Mouse (Mus musculus) liver, adult 2 months (tissue): ENCODE data around the gene Gna13. TPM values are rescaled to one million over a fixed set of nuclear protein-coding genes. Genes with fewer than 3 reads are reported as not detected.

Experiments
- DNase-seq: peaks from one replicate; pipeline ENCODE4 v3.0.0-alpha.2; 2011; ENCODE audit warnings: low read depth, low spot score; ENCODE audit errors: extremely low read depth
- H3K27ac ChIP-seq: fragments of 200-500 bp; replicated peaks from 2 replicates; pipeline ENCODE4 v1.5.1; 2012; ENCODE audit warnings: low read depth, mild to moderate bottlenecking, control low read depth, inconsistent platforms, low read length; ENCODE audit not compliant: insufficient read depth
- H3K27me3 ChIP-seq: fragments of 200-500 bp; 2 replicates; pipeline ENCODE4 v1.6.1; 2012; ENCODE audit warnings: mild to moderate bottlenecking, moderate library complexity, low read length, inconsistent platforms; ENCODE audit not compliant: control insufficient read depth, insufficient read depth
- H3K36me3 ChIP-seq: fragments of 200-500 bp; 2 replicates; pipeline ENCODE4 v1.6.1; 2012; ENCODE audit warnings: low read length, inconsistent platforms; ENCODE audit not compliant: control insufficient read depth, insufficient read depth
- H3K4me1 ChIP-seq: fragments of 200-500 bp; 2 replicates; pipeline ENCODE4 v1.6.1; 2011; ENCODE audit warnings: low read length; ENCODE audit not compliant: control insufficient read depth, insufficient read depth
- H3K4me3 ChIP-seq: fragments of 200-500 bp; 2 replicates; pipeline ENCODE4 v1.5.1; 2011; ENCODE audit warnings: low read depth, mild to moderate bottlenecking, control low read depth, low read length, moderate library complexity; ENCODE audit not compliant: insufficient read depth
- H3K79me2 ChIP-seq: fragments of 200-500 bp; 2 replicates; pipeline ENCODE4 v1.6.1; 2012; ENCODE audit warnings: inconsistent platforms, mild to moderate bottlenecking, low read length, moderate library complexity; ENCODE audit not compliant: control insufficient read depth, insufficient read depth
- H3K9ac ChIP-seq: fragments of 200-500 bp; 2 replicates; pipeline ENCODE4 v1.6.1; 2012; ENCODE audit warnings: low read depth, mild to moderate bottlenecking, control low read depth, inconsistent platforms, low read length
- CTCF ChIP-seq: fragments of 200-500 bp; IDR thresholded peaks from 2 replicates; pipeline ENCODE4 v1.5.1; 2011; ENCODE audit warnings: low read depth, low read length, control low read depth
- POLR2A ChIP-seq: fragments of 200-500 bp; IDR thresholded peaks from 2 replicates; pipeline ENCODE4 v1.6.1; 2011; ENCODE audit warnings: low read length, control low read depth; ENCODE audit not compliant: insufficient read depth; ENCODE audit errors: extremely low read depth
- WGBS: fragments of 180-500 bp; shearing (Covaris S2); methylation state at CpG from one replicate; pipeline ENCODE4 v1.1.7; 2018; 5-methylcytosine and 5-hydroxymethylcytosine counted together
- polyA plus RNA-seq: library from polyadenylated mRNA; depleted of rRNA; stranded (reverse); fragments of >200 nt; gene quantifications from 2 replicates; pipeline ENCODE4 v1.2.3, GENCODE M21; 2012
- total RNA-seq: library from RNA; depleted of rRNA; stranded (reverse); fragments of >200 nt; gene quantifications from 2 replicates; pipeline ENCODE4 v1.2.3, GENCODE M21; 2014

Gene Gna13
- total and polyA plus RNA-seq, 2 experiments = 13.7 to 18.0 TPM

DNA sequence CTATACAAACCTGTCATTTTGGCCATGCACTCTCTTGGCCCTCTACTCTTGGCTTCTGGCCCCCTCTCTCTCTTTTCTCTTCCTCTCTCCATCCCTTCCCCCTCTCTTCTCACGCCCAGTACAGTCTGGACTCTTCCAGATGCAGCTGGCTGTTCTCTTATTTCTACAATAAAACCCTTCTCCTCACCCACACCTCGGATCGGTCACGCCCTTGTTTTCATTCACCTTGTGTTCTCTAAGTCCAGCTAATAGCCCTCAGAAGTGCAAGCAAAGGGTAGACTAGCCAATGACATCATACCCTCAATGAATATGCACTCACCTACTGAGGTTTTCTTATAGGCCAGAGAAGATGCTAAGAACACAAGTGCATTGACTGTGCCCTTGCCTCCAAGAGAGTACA, 11.1 kb upstream of the Gna13 start:
- Histone ChIP-seq H3K27ac (no peak overlapping the region), H3K79me2 (no peaks in the 10 kb centered on the region), H3K4me3 (no peak overlapping the region), H3K27me3 (no peaks in the 10 kb centered on the region), H3K36me3 (no peaks in the 10 kb centered on the region), H3K9ac (no peak overlapping the region), H3K4me1 (peaks cover 8% of the 10 kb centered on the region)
- TF ChIP-seq POLR2A = no peak
- TF ChIP-seq CTCF = no peak
- WGBS = 89% methylated on average over 4 of the region's 4 CpGs
- no peak for DNase-seq

DNA sequence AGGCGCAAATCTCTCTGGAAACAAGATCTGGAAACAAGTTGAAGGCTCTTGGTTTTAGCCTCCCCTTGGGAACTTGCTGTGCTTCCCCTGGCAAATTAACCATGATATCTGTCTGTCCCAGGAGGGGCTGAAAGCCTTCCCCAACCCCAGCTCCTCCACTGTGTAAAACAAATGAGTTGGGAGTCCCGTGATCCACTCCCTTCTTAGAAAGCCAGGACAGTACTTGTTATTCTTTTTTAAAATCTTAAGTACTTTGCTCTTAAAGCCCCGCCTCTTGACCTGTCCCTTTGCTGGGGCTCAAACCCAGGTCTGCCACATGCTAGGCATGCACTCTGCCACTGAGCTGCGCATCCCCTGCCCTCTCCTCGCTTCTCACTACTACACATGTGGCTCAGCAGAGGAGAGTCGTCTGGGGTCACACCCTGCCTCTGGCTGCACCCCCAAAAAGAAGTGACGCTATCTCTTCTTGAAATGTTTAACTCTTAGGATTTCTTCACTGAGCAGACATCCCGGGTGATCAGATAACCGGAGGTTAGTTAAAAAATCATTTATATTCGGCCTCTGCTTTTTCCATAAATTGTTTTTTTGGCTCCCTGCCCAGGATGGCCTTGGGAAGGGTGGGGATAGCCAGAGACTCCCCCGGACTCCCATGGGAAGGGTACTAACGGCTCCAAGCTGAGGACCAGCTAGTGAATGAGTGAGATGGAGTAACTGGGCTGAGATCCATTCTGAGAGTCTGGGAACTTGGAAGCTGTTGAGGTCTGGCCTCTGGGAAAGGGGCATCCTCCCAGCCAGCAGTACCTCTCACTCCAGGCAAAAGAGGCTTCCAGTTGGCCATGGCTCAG, 9.0 kb upstream of the Gna13 start:
- H3K4me3 ChIP-seq = no peak overlapping the region
- no peaks in the 10 kb centered on the region for H3K27me3 ChIP-seq
- peaks cover 5% of the 10 kb centered on the region; the same call in 1 of the 2 replicates for H3K4me1 ChIP-seq
- no peak overlapping the region for H3K9ac ChIP-seq
- no peak for DNase-seq
- TF ChIP-seq POLR2A (no peak), CTCF (no peak)
- WGBS = 63% methylated on average over 12 of the region's 12 CpGs
- no peaks in the 10 kb centered on the region for H3K36me3 ChIP-seq
- no peak overlapping the region for H3K27ac ChIP-seq
- H3K79me2 ChIP-seq = no peaks in the 10 kb centered on the region

DNA sequence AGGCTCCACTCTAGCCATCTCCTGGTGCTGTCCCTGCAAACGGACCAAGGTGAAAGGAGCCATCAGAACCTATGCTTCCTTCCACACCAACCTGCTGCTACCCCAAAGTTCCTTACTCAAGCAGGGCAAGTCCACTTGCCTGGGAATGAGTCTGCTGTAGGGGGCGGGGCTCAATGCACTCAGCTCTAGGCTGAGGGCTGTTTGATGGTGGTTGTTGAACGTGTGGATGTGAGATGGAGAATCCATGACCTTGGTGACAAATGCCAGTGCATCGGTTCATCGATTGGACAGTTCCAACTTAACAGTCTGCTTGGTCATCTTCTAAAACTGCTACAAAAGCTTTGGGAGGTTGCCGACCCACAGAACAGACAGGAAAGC, 8.4 kb upstream of the Gna13 start:
- no peaks in the 10 kb centered on the region for H3K27me3 ChIP-seq
- no peaks in the 10 kb centered on the region for H3K79me2 ChIP-seq
- no peaks in the 10 kb centered on the region for H3K36me3 ChIP-seq
- H3K9ac ChIP-seq = no peak overlapping the region
- DNase-seq = no peak
- TF ChIP-seq CTCF (no peak), POLR2A (no peak)
- H3K27ac ChIP-seq = no peak overlapping the region
- no peak overlapping the region for H3K4me3 ChIP-seq
- H3K4me1 ChIP-seq = peaks cover 5% of the 10 kb centered on the region; the same call in 1 of the 2 replicates
- WGBS = 83% methylated on average over 6 of the region's 6 CpGs

DNA sequence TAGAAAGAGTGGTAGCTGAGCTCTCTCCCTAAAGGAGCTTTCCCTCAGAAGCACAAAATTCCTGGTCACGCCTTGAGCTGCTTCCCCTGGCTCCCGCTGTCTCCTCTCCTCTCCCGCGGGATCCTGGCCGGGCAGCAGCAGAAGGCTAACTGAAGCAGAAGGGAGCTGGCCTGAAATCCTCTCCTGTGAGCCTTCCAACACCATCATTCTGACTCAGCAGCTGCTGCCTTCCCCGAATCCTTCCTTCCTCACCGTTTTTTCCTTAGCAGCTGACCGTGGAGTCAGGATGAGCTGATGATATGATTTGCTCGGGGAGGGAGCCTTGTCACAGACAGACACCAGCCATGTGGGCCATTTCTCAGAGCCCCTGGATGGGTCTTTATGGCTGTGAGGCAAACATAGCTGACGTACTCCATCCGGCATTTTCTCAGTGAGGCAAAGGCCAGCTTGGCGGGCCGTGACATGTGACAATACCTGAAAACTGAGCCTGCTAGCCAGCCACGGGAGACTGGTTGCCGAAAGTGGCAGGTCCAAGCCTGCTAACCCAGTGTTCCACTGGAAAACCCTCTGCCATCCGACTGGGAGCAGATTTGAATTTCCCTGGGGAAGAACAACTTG, 6.8 kb upstream of the Gna13 start:
- no peaks in the 10 kb centered on the region for H3K36me3 ChIP-seq
- no peaks in the 10 kb centered on the region for H3K27me3 ChIP-seq
- no peaks in the 10 kb centered on the region for H3K79me2 ChIP-seq
- H3K4me3 ChIP-seq = no peak overlapping the region
- no peak for TF ChIP-seq POLR2A
- TF ChIP-seq CTCF = no peak
- DNase-seq = no peak
- no peak overlapping the region for H3K27ac ChIP-seq
- no peak overlapping the region for H3K9ac ChIP-seq
- H3K4me1 ChIP-seq = peaks cover 7% of the 10 kb centered on the region; the same call in 1 of the 2 replicates
- WGBS = 88% methylated on average over 16 of the region's 16 CpGs

DNA sequence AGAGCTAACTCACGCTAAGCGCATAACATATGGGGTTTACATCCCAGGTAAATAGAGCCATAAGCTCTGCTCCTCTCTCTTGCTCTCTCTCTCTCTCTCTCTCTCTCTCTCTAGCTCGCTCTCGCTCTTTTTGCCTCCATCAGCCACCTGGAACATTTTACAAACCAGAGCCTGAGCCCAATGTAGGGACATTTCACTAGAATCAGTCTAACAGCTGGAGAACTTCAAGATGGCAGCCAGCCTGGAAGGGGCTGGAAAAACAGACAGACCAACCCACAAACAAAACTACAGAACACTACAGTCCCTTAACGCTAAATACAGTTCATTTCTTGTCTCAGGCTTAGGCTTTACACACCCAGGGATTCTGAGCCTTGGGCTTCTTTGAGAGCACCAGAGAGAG, 5.5 kb upstream of the Gna13 start:
- TF ChIP-seq CTCF (no peak), POLR2A (no peak)
- H3K79me2 ChIP-seq = no peaks in the 10 kb centered on the region
- H3K27ac ChIP-seq = no peak overlapping the region
- no peak overlapping the region for H3K9ac ChIP-seq
- no peaks in the 10 kb centered on the region for H3K27me3 ChIP-seq
- 96% methylated on average over 5 of the region's 5 CpGs for WGBS
- H3K4me1 ChIP-seq = peaks cover 13% of the 10 kb centered on the region; the same call in 1 of the 2 replicates
- no peaks in the 10 kb centered on the region for H3K36me3 ChIP-seq
- no peak for DNase-seq
- no peak overlapping the region for H3K4me3 ChIP-seq

DNA sequence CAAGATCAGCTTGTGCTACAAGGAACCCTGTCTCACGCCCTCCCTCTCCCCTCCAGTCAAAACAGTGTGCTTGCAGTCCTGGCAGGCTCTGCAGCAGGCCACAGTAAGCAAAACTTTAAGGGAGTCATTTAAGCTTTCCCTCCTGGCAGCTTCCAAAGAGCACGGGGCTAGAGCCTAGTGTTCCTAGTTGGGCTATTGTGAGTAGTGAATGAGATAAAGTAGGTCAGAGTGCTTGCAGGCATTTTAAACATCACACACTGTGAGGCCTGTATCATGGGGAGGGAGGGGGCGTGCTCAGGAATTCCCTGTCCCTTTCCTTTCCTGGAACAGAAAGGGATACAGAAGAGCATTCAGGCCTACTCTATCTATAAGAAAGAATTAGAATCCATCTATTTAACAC, 4.1 kb upstream of the Gna13 start:
- Histone ChIP-seq H3K36me3 (no peaks in the 10 kb centered on the region), H3K79me2 (peaks cover 8% of the 10 kb centered on the region), H3K27me3 (no peaks in the 10 kb centered on the region), H3K4me3 (no peak overlapping the region), H3K9ac (no peak overlapping the region), H3K27ac (no peak overlapping the region), H3K4me1 (peaks cover 12% of the 10 kb centered on the region; the same call in 1 of the 2 replicates)
- no peak for DNase-seq
- 60% methylated on average over 3 of the region's 3 CpGs for WGBS
- TF ChIP-seq CTCF (no peak), POLR2A (no peak)
